Mouse (Mus musculus): ENCODE data around the gene Rmi2.
"Not testable (repeated sequence)": the region's sequence is repeated elsewhere in the genome, so short reads cannot be mapped to it uniquely, and the experiment has no call there.

The Rmi2 gene

GRCm38 (mm10) chr16:10834911-10835587, at the start of gene Rmi2:
TSS of gene Rmi2 (plus strand) at chr16:10835059.
- peak; percentile 92 for DNase-seq

- DNase-seq, result peak; percentile 97
Observed at GRCm38 (mm10) chr16:10785371-10786231, 49.3 kb upstream of the Rmi2 start, which contains the start of gene Socs1. TSS of gene Socs1 (minus strand) at chr16:10785536.

- peak; percentile 93 for DNase-seq
Observed at GRCm38 (mm10) chr16:10786288-10786687, 48.6 kb upstream of the Rmi2 start.

- peak; percentile 36 for DNase-seq
Observed at GRCm38 (mm10) chr16:10786782-10787547, 47.9 kb upstream of the Rmi2 start.

GRCm38 (mm10) chr16:10787548-10788058, 47.3 kb upstream of the Rmi2 start:
- DNase-seq, result no peak

- peak; percentile 72 for DNase-seq
Observed at GRCm38 (mm10) chr16:10788271-10788670, 46.6 kb upstream of the Rmi2 start, which contains the start of gene Tnp2. TSS of gene Tnp2 (minus strand) at chr16:10788660.

- no peak for DNase-seq
Observed at GRCm38 (mm10) chr16:10788866-10789265, 46.0 kb upstream of the Rmi2 start.

GRCm38 (mm10) chr16:10790702-10791101, 44.2 kb upstream of the Rmi2 start, which contains the start of gene Prm3:
TSS of gene Prm3 (minus strand) at chr16:10790914.
- DNase-seq, result no peak

GRCm38 (mm10) chr16:10796034-10796433, 38.8 kb upstream of the Rmi2 start, which contains the start of gene Prm2:
TSS of gene Prm2 (minus strand) at chr16:10796134.
- no peak for DNase-seq

- DNase-seq, result not testable (repeated sequence)
Observed at GRCm38 (mm10) chr16:10802420-10802819, 32.4 kb upstream of the Rmi2 start.

GRCm38 (mm10) chr16:10805789-10806527, 28.9 kb upstream of the Rmi2 start, which contains the start of gene Prm1:
TSS of gene Prm1 (minus strand) at chr16:10805839.
- DNase-seq, result peak; percentile 84

GRCm38 (mm10) chr16:10810376-10810775, 24.5 kb upstream of the Rmi2 start:
- DNase-seq, result no peak

- DNase-seq, result peak; percentile 39
Observed at GRCm38 (mm10) chr16:10812865-10813371, 21.9 kb upstream of the Rmi2 start, which contains the start of gene Gm11172. TSS of gene Gm11172 (plus strand) at chr16:10812915.

GRCm38 (mm10) chr16:10813726-10814125, 21.1 kb upstream of the Rmi2 start:
- peak; percentile 52 for DNase-seq

- peak; percentile 43 for DNase-seq
Observed at GRCm38 (mm10) chr16:10814864-10815263, 20.0 kb upstream of the Rmi2 start.

GRCm38 (mm10) chr16:10818579-10819135, 16.2 kb upstream of the Rmi2 start:
- DNase-seq, result no peak

GRCm38 (mm10) chr16:10819966-10820365, 14.9 kb upstream of the Rmi2 start:
- DNase-seq, result no peak

- no peak for DNase-seq
Observed at GRCm38 (mm10) chr16:10821387-10821786, 13.5 kb upstream of the Rmi2 start.

- no peak for DNase-seq
Observed at GRCm38 (mm10) chr16:10824536-10824935, 10.3 kb upstream of the Rmi2 start.

- DNase-seq, result no peak
Observed at GRCm38 (mm10) chr16:10825840-10826239, 9.0 kb upstream of the Rmi2 start.

GRCm38 (mm10) chr16:10827269-10827668, 7.6 kb upstream of the Rmi2 start:
- DNase-seq, result peak; percentile 50

Data from thymus, postnatal 14 days (tissue).